Mouse (Mus musculus): ENCODE data around the gene Trim46. TPM values are rescaled to one million over a fixed set of nuclear protein-coding genes. Genes with fewer than 3 reads are reported as not detected.

Gene Trim46
- polyA plus RNA-seq, 1 experiment from 2014 or later, result 29.6 TPM

DNA sequence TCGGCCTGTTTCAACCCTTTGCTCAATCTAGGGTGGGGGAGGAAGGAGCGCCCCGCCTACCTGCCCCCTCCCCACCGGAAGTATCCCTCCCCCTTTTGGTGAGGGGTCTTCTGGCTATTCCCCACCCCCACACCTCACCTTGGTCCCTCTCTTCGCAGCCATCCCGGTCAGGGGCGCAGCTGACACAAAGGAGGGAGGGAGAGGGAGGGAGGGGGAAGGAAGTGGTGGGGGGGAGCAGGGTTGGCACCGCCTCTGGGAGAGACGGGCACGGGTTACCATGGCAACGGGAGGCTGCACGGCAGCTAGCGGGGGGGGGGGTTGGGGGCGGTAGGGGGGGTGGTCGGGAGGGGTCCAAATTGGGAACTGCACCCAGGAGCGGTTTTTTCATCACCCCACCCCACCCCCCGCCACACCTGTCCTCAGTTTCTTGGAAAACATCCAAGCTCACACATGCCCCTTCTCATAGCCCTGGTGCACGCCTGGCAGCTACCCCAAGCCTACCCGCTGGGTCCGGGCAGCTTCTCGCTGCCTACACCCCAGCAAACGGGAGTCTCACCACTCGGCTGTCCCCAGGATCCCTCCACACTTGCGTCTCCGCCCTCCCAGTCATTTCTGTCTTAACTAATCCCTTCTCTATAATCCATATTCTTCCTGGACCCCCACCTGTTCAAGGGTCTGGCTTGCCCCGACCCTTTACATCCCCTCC is 974 bp downstream of the Trim46 start:
- Histone ChIP-seq H3K4me1 (peaks cover 41% of the 10 kb centered on the region), H3K4me2 (replicated peaks) (peak overlapping the region; percentile 77), H3K27ac (peak overlapping the region; percentile 91), H3K36me3 (peaks cover 31% of the 10 kb centered on the region), H3K9me3 (replicated peaks) (no peaks in the 10 kb centered on the region), H3K4me3 (peak overlapping the region; percentile 73), H3K9ac (peak overlapping the region; percentile 70), H3K27me3 (no peaks in the 10 kb centered on the region)
- under 1% methylated on average over 20 of the region's 26 CpGs for WGBS
- ATAC-seq (ENCODE audit: low FRiP score), result peak; percentile 55

DNA sequence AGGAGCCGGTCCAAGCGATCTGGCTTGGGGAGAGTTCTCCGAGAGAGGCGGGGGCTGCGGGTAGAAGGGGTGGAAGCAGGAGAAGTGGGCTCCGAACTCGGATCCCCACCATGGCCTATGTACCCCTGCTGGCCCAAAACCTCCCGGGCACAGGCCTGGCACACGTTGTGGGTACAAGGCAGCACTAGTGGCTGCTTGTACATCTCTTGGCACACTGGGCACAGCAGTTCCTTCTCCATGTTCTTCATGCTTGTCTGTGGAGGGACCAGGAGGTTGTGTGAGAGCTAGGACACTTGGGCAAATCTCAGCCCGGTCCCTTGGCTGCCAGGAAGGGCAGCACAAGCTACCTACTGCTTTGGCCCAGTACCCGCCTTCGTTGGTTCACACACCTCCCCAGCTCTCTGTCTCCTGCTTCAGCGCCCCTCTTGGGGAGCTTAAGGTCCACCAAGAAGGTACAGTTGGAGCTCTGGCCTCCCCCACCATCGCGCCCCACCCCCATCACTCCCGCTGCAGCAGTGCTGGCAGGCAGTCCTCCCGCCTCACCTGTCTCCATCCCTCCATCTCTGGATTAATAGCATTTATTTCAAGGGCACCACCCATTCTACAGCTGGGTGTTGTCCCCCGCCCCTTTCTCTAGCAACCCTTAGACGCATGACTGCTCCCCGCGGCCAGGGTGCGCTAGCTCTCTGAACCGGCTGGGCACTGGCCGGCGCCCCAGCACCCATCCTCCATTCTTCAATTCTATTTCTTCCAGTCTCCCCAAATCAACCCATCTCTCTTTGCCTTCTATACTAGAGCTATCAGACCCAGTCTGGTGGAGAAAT is 1.7 kb downstream of the Trim46 start:
- Histone ChIP-seq H3K9me3 (replicated peaks) (no peaks in the 10 kb centered on the region), H3K27me3 (no peaks in the 10 kb centered on the region), H3K4me2 (replicated peaks) (peak overlapping the region; percentile 77), H3K4me1 (peaks cover 41% of the 10 kb centered on the region), H3K9ac (peak overlapping the region; percentile 70), H3K36me3 (peaks cover 32% of the 10 kb centered on the region), H3K27ac (peak overlapping the region; percentile 91), H3K4me3 (peak overlapping the region; percentile 73)
- 11% methylated on average over 25 of the region's 25 CpGs for WGBS
- peak; percentile 46 for ATAC-seq (ENCODE audit: low FRiP score)

DNA sequence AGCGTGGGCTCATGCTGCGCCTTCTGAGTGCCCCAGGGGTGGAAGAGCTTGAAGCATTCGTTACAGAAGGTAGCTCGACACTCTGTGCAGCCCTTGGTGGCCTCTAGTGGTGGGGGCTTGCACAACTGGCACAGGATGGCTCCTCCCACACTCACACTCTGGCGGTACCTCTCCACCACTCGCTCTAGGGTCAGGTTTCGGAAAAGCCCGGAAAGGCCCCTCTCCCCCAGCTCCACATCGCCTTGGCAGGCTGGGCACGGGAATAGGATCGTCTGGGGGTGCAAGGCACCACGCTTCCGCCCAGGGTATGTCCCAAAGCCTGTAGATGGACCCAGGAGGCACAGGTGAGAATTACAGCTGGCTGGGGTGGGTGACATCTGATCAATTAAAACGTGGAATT is 2.5 kb downstream of the Trim46 start:
- WGBS, result 7% methylated on average over 14 of the region's 14 CpGs
- Histone ChIP-seq H3K4me2 (replicated peaks) (peak overlapping the region; percentile 77), H3K27me3 (0 out of 2 replicates have a peak, but pooled peaks cover 3% of the 10 kb centered on the region), H3K4me3 (peak overlapping the region; percentile 73), H3K9ac (peak overlapping the region; percentile 70), H3K27ac (peak overlapping the region; percentile 91), H3K9me3 (replicated peaks) (no peaks in the 10 kb centered on the region), H3K36me3 (peaks cover 39% of the 10 kb centered on the region), H3K4me1 (peaks cover 41% of the 10 kb centered on the region)
- ATAC-seq (ENCODE audit: low FRiP score), result 0 out of 2 replicates have a peak, but pooled peaks have one; percentile 3

DNA sequence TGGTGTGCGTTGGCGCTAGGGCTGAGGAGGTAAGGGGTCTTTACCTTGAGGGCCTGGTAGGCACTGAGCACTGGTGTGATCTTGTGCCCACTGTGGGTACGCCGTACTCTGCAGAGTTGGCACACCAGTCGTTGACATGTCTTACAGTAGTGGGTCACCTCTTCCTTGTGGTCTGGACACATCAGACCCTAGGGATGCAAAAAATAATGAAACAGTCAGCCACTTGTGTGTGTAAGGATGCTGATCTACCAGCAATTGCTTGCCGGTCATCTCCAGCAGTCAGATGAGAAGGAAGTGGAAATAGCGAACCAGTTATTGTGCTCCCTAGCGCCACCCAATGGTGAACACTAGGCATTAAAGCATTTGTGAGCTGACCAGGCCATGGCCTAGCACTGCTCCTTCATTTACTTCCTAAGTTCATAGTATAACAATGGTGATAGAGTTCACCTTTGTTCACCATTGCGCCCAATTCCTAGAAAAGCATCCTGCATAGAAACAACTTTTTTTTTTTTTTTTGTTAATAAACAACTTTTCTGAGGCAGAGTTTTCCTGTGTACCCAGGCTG is 3.7 kb downstream of the Trim46 start:
- Histone ChIP-seq H3K4me1 (peaks cover 39% of the 10 kb centered on the region), H3K27ac (no peak overlapping the region), H3K9me3 (replicated peaks) (no peaks in the 10 kb centered on the region), H3K9ac (no peak overlapping the region), H3K4me2 (replicated peaks) (no peak overlapping the region), H3K36me3 (peaks cover 47% of the 10 kb centered on the region), H3K4me3 (no peak overlapping the region), H3K27me3 (0 out of 2 replicates have a peak, but pooled peaks cover 4% of the 10 kb centered on the region)
- 72% methylated on average over 9 of the region's 9 CpGs for WGBS
- ATAC-seq (ENCODE audit: low FRiP score), result no peak

DNA sequence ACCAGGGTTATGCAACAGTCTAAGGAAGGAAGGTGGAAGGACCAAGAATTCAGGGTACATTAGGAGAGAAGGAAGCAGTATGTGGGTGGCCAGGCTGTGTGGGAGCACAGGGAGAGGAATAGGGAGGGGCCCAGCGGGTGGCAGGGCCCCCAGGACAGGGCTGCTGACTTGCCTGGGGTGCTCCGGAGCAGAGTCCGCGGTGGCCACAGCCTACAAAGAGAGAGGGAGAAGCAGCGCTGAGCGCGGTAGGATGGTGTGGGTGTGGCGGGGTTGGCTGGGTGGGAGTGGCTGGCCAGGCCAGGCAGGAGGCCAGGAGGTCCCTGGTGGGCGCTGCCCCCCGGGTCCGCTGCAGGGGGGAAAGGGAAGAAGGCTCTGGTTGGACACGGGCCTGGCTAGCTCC is 7.6 kb downstream of the Trim46 start:
- 70% methylated on average over 10 of the region's 12 CpGs for WGBS
- Histone ChIP-seq H3K4me3 (no peak overlapping the region), H3K27ac (no peak overlapping the region), H3K4me1 (peaks cover 10% of the 10 kb centered on the region), H3K27me3 (0 out of 2 replicates have a peak, but pooled peaks cover 4% of the 10 kb centered on the region), H3K4me2 (replicated peaks) (no peak overlapping the region), H3K9ac (0 out of 2 replicates have a peak overlapping the region, but pooled peaks have one; percentile 23), H3K36me3 (peaks cover 84% of the 10 kb centered on the region), H3K9me3 (replicated peaks) (no peaks in the 10 kb centered on the region)
- ATAC-seq (ENCODE audit: low FRiP score), result no peak

DNA sequence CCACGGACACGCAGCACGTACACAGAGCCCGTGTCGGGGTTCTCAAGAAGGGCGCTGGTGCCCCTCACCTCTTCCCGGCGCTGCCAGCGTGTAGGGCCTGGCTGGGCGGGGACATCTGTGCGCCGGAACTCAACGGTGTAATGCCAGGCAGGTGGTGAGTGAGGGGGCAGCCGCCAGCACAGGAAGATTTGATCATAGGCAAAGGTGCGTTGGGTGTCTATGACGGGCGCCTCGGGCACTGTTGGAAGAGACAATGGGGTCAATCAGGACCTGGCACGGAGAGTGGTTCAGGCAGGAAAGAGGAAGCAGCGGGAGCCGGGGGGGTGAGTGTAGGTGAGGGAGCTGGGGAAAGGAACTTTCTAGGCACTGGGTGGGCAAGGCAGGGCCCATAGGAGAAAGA is 8.4 kb downstream of the Trim46 start:
- Histone ChIP-seq H3K4me1 (peaks cover 2% of the 10 kb centered on the region), H3K27ac (no peak overlapping the region), H3K4me2 (replicated peaks) (no peak overlapping the region), H3K36me3 (peaks cover 89% of the 10 kb centered on the region), H3K9me3 (replicated peaks) (no peaks in the 10 kb centered on the region), H3K4me3 (no peak overlapping the region), H3K9ac (no peak overlapping the region), H3K27me3 (0 out of 2 replicates have a peak, but pooled peaks cover 4% of the 10 kb centered on the region)
- 95% methylated on average over 21 of the region's 21 CpGs for WGBS
- ATAC-seq (ENCODE audit: low FRiP score), result no peak

DNA sequence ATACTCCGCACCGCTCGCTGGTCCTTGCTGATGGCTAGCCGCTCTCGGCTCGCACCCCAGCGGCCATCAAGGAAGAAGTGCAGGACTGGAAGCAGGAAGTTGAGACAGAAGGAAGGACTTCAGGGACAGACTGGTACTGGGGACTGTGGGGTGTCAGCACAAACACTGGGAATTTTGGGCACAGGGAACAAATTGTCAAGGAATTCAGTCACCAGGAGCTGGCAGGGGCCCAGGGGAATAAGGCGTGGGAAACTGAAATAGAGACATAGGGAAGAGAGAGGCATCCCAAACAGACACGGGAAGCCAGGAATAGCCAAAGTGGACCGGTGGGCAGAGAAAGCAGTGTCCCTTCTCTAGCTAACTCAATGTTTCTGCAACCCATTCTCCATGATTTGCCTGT is 9.6 kb downstream of the Trim46 start:
- ATAC-seq (ENCODE audit: low FRiP score), result no peak
- no peak overlapping the region for H3K9ac ChIP-seq
- H3K36me3 ChIP-seq, result peaks cover 79% of the 10 kb centered on the region
- WGBS, result 94% methylated on average over 10 of the region's 10 CpGs
- no peak overlapping the region for H3K4me3 ChIP-seq
- H3K27ac ChIP-seq, result no peak overlapping the region
- no peak overlapping the region for H3K4me2 ChIP-seq (replicated peaks)
- H3K4me1 ChIP-seq, result no peaks in the 10 kb centered on the region; the same call in 1 of the 2 replicates
- no peaks in the 10 kb centered on the region for H3K9me3 ChIP-seq (replicated peaks)
- 0 out of 2 replicates have a peak, but pooled peaks cover 4% of the 10 kb centered on the region for H3K27me3 ChIP-seq

DNA sequence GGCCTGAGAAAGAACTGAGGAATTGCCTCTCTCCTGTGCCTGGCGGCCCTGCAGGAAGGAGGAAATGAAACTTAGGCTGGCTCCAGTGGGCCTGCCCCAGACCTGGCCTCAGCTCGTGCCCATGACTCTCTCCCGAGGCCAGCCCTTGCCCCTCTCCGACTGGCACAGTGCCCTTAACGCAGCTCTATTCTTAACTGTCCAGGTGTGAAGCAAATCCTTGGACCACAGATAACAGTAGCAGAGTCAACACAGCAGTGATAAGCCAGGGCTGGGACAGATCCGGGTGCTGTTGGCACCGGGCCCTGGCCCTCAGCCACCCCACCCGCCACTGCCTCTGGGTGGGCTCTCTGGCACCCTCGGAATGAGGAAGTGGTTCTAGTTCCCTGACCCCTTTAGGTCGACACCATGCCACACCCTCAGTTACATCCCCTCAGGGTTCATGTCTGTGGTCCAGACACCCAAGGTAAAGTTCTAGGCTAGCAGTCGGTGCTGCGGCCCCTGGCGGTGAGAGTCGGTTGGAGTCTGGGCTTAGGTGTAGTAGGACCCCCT is 12.5 kb downstream of the Trim46 start:
- Histone ChIP-seq H3K9ac (no peak overlapping the region), H3K27me3 (peaks cover 1% of the 10 kb centered on the region; the same call in 1 of the 2 replicates), H3K9me3 (replicated peaks) (no peaks in the 10 kb centered on the region), H3K4me3 (no peak overlapping the region), H3K4me1 (peaks cover 3% of the 10 kb centered on the region; the same call in 1 of the 2 replicates), H3K4me2 (replicated peaks) (no peak overlapping the region), H3K36me3 (peaks cover 54% of the 10 kb centered on the region), H3K27ac (no peak overlapping the region)
- no peak for ATAC-seq (ENCODE audit: low FRiP score)
- WGBS, result 87% methylated on average over 14 of the region's 14 CpGs

DNA sequence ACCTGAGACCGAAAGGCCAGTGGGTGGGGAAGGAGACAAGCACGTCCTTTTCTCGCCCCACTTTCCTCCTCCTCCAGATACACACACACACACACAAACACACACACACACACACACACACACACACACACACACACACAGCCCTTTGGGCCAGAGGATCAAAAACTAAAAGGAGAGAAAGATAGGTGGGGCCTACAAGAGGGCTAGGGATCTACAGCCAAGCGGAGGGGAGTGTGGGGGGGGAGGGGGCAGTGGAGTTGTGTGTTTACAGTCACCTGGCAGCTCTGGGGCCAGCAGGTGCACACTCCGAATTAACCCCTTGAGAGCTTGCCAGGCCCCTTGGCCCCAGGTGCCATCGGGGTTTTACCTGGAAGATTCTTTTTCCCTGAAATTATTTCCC is 13.5 kb downstream of the Trim46 start:
- no peak overlapping the region for H3K4me2 ChIP-seq (replicated peaks)
- H3K36me3 ChIP-seq, result peaks cover 44% of the 10 kb centered on the region
- no peak overlapping the region for H3K4me3 ChIP-seq
- no peaks in the 10 kb centered on the region for H3K9me3 ChIP-seq (replicated peaks)
- no peaks in the 10 kb centered on the region; the same call in 1 of the 2 replicates for H3K27me3 ChIP-seq
- H3K27ac ChIP-seq, result no peak overlapping the region
- peaks cover 12% of the 10 kb centered on the region for H3K4me1 ChIP-seq
- ATAC-seq (ENCODE audit: low FRiP score), result no peak
- WGBS, result 77% methylated on average over 6 of the region's 6 CpGs
- no peak overlapping the region for H3K9ac ChIP-seq

DNA sequence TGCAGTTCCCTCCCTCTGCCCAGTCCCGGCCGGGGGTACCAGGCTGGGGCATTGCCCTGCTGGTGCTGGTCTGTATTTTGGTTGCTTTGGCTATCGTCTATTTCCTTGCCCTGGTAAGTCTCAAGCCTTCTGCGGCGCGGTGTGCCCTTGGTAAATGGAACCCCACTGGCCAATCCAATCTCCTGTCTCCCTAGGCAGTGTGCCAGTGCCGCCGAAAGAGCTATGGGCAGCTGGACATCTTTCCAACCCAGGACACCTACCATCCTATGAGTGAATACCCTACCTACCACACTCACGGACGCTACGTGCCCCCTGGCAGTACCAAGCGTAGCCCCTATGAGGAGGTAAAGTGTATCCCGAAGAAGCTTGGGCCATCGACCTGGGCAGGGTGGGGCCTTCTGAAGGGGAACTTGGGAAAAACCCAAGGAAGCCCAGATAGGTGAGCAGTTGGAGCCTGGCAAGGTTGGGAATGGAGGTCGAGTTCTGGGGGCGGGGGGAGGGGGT is 14.3 kb downstream of the Trim46 start:
- Histone ChIP-seq H3K4me3 (no peak overlapping the region), H3K4me2 (replicated peaks) (no peak overlapping the region), H3K9me3 (replicated peaks) (no peaks in the 10 kb centered on the region), H3K4me1 (peaks cover 19% of the 10 kb centered on the region), H3K36me3 (peaks cover 36% of the 10 kb centered on the region), H3K27me3 (no peaks in the 10 kb centered on the region; the same call in 1 of the 2 replicates), H3K27ac (no peak overlapping the region), H3K9ac (no peak overlapping the region)
- ATAC-seq (ENCODE audit: low FRiP score), result no peak
- 77% methylated on average over 16 of the region's 16 CpGs for WGBS

DNA sequence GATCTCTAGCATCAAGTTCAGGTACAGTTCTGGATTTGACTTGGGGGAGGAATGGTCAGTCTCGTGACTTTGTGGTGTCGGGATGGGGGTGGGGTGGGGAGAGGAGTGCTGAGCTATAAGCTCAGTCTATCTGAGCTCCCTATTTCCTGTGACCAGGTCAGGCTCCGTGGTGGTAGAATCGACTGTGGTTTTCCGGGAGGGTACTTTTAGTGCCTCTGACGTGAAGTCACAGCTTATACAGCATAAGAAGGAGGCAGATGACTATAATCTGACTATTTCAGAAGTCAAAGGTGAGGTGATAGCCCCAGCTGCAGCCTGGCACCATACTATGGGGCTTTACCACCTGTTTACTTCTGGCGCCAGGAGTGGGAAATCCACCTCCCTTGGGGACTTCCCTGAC is 14.8 kb downstream of the Trim46 start:
- Histone ChIP-seq H3K4me3 (no peak overlapping the region), H3K9ac (no peak overlapping the region), H3K9me3 (replicated peaks) (no peaks in the 10 kb centered on the region), H3K4me1 (peaks cover 24% of the 10 kb centered on the region), H3K4me2 (replicated peaks) (no peak overlapping the region), H3K27ac (no peak overlapping the region), H3K36me3 (peaks cover 31% of the 10 kb centered on the region), H3K27me3 (no peaks in the 10 kb centered on the region; the same call in 1 of the 2 replicates)
- WGBS, result 71% methylated on average over 7 of the region's 7 CpGs
- no peak for ATAC-seq (ENCODE audit: low FRiP score)

DNA sequence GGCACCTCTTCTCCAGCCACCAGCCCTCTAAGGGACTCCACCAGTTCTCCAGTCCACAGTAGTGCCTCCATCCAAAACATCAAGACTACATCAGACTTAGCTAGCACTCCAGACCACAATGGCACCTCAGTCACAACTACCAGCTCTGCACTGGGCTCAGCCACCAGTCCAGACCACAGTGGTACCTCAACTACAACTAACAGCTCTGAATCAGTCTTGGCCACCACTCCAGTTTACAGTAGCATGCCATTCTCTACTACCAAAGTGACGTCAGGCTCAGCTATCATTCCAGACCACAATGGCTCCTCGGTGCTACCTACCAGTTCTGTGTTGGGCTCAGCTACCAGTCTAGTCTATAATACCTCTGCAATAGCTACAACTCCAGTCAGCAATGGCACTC is 15.5 kb downstream of the Trim46 start:
- H3K4me1 ChIP-seq, result peaks cover 31% of the 10 kb centered on the region
- no peaks in the 10 kb centered on the region; the same call in 1 of the 2 replicates for H3K27me3 ChIP-seq
- H3K9ac ChIP-seq, result no peak overlapping the region
- no peaks in the 10 kb centered on the region for H3K9me3 ChIP-seq (replicated peaks)
- ATAC-seq (ENCODE audit: low FRiP score), result no peak
- H3K4me2 ChIP-seq (replicated peaks), result no peak overlapping the region
- peaks cover 24% of the 10 kb centered on the region for H3K36me3 ChIP-seq
- no peak overlapping the region for H3K4me3 ChIP-seq
- no peak overlapping the region for H3K27ac ChIP-seq
- 92% methylated on average over 2 of the region's 2 CpGs for WGBS

Data from hindbrain, embryonic 12.5 days (tissue).